Mouse (Mus musculus): ENCODE data around the gene Gm21885. TPM values are rescaled to one million over a fixed set of nuclear protein-coding genes. Genes with fewer than 3 reads are reported as not detected.

Gm21885 gene
- polyA plus RNA-seq, 1 experiment from 2014 or later, result not detected

GRCm38 (mm10) chr11:94269906-94270305, 11.8 kb upstream of the Gm21885 start:
- Histone ChIP-seq H3K9me3 (no peaks in the 10 kb centered on the region), H3K27ac (no peak overlapping the region), H3K4me3 (no peak overlapping the region), H3K36me3 (no peaks in the 10 kb centered on the region), H3K4me1 (peaks cover 25% of the 10 kb centered on the region), H3K4me2 (replicated peaks) (no peak overlapping the region), H3K27me3 (no peaks in the 10 kb centered on the region), H3K9ac (no peak overlapping the region)
- WGBS, result 90% methylated on average over 7 of the region's 7 CpGs
- no peak for ATAC-seq (ENCODE audit: insufficient number of reproducible peaks, insufficient read depth, low FRiP score, low TSS enrichment)

GRCm38 (mm10) chr11:94271015-94271414, 10.7 kb upstream of the Gm21885 start:
- ATAC-seq (ENCODE audit: insufficient number of reproducible peaks, insufficient read depth, low FRiP score, low TSS enrichment), result no peak
- H3K27me3 ChIP-seq, result no peaks in the 10 kb centered on the region
- no peaks in the 10 kb centered on the region for H3K9me3 ChIP-seq
- H3K4me2 ChIP-seq (replicated peaks), result no peak overlapping the region
- peaks cover 18% of the 10 kb centered on the region for H3K4me1 ChIP-seq
- H3K27ac ChIP-seq, result no peak overlapping the region
- no peaks in the 10 kb centered on the region for H3K36me3 ChIP-seq
- H3K9ac ChIP-seq, result no peak overlapping the region
- WGBS, result 89% methylated on average over 2 of the region's 2 CpGs
- H3K4me3 ChIP-seq, result no peak overlapping the region

GRCm38 (mm10) chr11:94272960-94273927, 8.4 kb upstream of the Gm21885 start:
- no peak overlapping the region for H3K27ac ChIP-seq
- WGBS, result 87% methylated on average over 21 of the region's 21 CpGs
- ATAC-seq (ENCODE audit: insufficient number of reproducible peaks, insufficient read depth, low FRiP score, low TSS enrichment), result no peak
- no peaks in the 10 kb centered on the region for H3K9me3 ChIP-seq
- H3K27me3 ChIP-seq, result no peaks in the 10 kb centered on the region
- H3K9ac ChIP-seq, result no peak overlapping the region
- H3K36me3 ChIP-seq, result no peaks in the 10 kb centered on the region
- H3K4me3 ChIP-seq, result no peak overlapping the region
- H3K4me2 ChIP-seq (replicated peaks), result no peak overlapping the region
- H3K4me1 ChIP-seq, result peaks cover 14% of the 10 kb centered on the region

DNA sequence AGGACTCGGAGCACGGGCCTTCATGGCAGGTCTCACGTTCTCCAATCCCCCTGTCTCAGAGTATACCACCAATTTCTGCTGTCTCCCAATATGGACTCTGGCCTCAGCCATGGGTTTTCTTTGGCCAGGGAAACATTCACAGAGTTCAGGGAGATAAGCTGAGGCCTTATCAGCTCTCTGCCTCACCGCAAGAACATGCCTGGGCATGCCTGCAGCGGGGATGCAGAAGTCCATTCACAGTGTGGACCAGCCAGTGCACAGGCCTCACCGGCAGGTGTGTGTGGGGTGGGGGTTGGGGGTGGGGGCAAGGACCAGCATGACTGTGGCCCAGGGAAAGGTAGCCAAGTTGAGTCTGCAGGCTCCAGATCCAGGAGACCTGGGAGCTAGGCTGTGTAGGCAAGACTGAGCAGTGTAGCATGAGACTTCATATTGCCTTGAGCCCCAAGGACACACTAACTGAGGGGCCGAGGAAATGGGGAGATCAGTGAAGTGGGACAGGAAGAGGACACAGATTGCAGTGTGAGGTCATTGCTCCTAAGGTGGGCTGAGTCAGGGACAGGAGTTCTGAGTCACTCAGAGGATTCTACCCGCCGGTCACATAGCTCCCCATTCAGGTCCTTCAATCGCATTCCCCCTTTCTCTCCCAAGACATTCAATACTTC, 7.3 kb upstream of the Gm21885 start:
- 85% methylated on average over 10 of the region's 10 CpGs for WGBS
- Histone ChIP-seq H3K27me3 (no peaks in the 10 kb centered on the region), H3K9ac (no peak overlapping the region), H3K4me1 (peaks cover 8% of the 10 kb centered on the region; the same call in 1 of the 2 replicates), H3K36me3 (no peaks in the 10 kb centered on the region), H3K4me2 (replicated peaks) (no peak overlapping the region), H3K9me3 (no peaks in the 10 kb centered on the region), H3K4me3 (no peak overlapping the region), H3K27ac (no peak overlapping the region)
- ATAC-seq (ENCODE audit: insufficient number of reproducible peaks, insufficient read depth, low FRiP score, low TSS enrichment), result no peak

DNA sequence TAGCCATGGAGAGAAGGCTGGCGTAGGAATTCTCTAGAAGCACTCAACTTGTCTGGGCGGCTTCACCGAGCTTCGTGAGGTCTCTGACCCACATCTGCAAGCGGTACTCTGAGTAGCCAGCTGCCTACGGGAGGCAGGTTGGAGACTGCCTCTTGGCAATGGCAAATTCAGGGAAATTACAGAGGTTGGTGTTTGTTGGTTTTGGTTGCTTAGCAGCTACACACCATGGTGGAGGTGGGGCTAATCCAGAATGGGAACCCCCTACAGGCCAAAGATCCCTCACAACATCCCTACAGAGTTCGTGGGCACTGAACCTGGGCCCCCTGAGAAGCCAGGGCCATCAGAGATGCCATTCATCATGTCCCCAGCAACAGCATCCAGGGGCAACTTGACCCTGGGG, 6.4 kb upstream of the Gm21885 start:
- Histone ChIP-seq H3K9me3 (no peaks in the 10 kb centered on the region), H3K4me1 (peaks cover 8% of the 10 kb centered on the region; the same call in 1 of the 2 replicates), H3K27me3 (no peaks in the 10 kb centered on the region), H3K4me2 (replicated peaks) (no peak overlapping the region), H3K36me3 (no peaks in the 10 kb centered on the region), H3K27ac (no peak overlapping the region), H3K4me3 (no peak overlapping the region), H3K9ac (no peak overlapping the region)
- 78% methylated on average over 7 of the region's 7 CpGs for WGBS
- no peak for ATAC-seq (ENCODE audit: insufficient number of reproducible peaks, insufficient read depth, low FRiP score, low TSS enrichment)

DNA sequence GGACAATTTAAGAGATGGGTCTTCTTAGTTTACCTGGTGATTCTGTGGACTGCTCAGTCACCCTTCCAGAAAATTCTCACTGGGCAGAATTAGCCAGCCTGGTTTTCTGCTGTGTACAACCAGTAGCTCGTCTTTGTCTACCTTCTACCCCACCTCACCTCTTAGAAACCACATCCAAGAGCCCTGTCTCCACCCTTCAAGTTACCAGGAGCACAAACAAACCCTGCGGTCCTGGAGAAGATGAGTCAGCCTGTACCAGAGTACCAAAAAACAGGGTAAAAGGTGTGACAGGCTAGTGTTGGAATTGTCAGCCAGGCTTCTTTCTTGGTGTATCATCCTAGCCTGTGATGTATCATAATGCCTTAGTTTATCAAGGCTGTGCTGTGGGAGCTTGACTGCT, 6.0 kb upstream of the Gm21885 start:
- no peaks in the 10 kb centered on the region for H3K36me3 ChIP-seq
- peaks cover 8% of the 10 kb centered on the region; the same call in 1 of the 2 replicates for H3K4me1 ChIP-seq
- H3K9ac ChIP-seq, result no peak overlapping the region
- ATAC-seq (ENCODE audit: insufficient number of reproducible peaks, insufficient read depth, low FRiP score, low TSS enrichment), result no peak
- H3K27me3 ChIP-seq, result no peaks in the 10 kb centered on the region
- no peak overlapping the region for H3K4me2 ChIP-seq (replicated peaks)
- H3K27ac ChIP-seq, result no peak overlapping the region
- no peaks in the 10 kb centered on the region for H3K9me3 ChIP-seq
- H3K4me3 ChIP-seq, result no peak overlapping the region
- WGBS, result 96% methylated on average over 2 of the region's 2 CpGs

DNA sequence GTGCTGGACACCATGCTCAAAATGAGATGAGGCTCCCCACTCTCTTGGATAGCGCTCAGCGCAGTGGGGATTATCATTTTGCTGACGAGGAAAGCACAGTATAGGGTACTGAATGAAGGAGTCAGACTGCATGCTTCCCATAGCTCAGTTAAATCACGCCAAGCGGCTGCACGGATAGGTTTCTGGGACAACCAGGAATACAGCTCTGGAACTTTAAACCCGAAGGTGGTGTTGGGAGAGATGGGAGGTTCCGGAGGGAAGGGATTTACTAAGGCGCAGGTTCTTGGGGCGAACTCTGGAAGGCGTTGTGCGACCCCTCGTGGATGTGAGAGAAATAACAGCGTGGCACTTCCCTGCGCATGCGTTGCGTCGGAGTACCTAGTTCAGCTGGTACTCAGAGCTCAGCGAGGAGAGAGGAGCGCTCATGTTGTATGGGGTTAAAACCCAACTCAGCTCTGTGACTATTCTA, 4.8 kb upstream of the Gm21885 start:
- Histone ChIP-seq H3K9me3 (no peaks in the 10 kb centered on the region), H3K27me3 (no peaks in the 10 kb centered on the region), H3K4me2 (replicated peaks) (peak overlapping the region; percentile 45), H3K4me1 (peaks cover 8% of the 10 kb centered on the region; the same call in 1 of the 2 replicates), H3K4me3 (peak overlapping the region; percentile 17; the same call in 1 of the 2 replicates), H3K27ac (no peak overlapping the region), H3K9ac (0 out of 2 replicates have a peak overlapping the region, but pooled peaks have one; percentile 0), H3K36me3 (no peaks in the 10 kb centered on the region)
- peak; percentile 16 for ATAC-seq (ENCODE audit: insufficient number of reproducible peaks, insufficient read depth, low FRiP score, low TSS enrichment)
- 8% methylated on average over 20 of the region's 20 CpGs for WGBS

DNA sequence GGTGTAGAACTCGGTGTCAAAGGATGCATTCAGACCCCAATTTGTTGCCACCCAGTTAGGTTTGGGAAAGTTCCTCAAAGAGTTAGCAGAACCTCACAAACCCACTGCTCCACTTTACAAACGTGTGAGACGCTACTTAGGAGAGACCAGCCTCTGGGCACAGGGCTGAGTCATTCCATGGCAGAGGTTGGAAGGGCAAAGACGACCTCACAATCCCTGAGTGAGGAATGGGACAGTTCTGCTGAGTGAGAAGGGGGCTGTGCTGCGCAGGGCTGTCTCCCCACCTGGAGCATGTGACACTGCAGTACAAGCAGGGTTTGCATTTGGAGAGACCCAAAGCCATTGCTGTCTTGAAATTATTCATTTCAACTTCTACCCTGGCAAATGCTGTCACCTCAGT, 618 bp downstream of the Gm21885 start:
- Histone ChIP-seq H3K4me1 (no peaks in the 10 kb centered on the region), H3K36me3 (peaks cover 25% of the 10 kb centered on the region), H3K27ac (no peak overlapping the region), H3K27me3 (no peaks in the 10 kb centered on the region), H3K4me2 (replicated peaks) (no peak overlapping the region), H3K9me3 (no peaks in the 10 kb centered on the region), H3K4me3 (no peak overlapping the region), H3K9ac (no peak overlapping the region)
- ATAC-seq (ENCODE audit: insufficient number of reproducible peaks, insufficient read depth, low FRiP score, low TSS enrichment), result no peak
- 68% methylated on average over 5 of the region's 5 CpGs for WGBS

GRCm38 (mm10) chr11:94283536-94284099, 1.9 kb downstream of the Gm21885 start:
- WGBS, result 94% methylated on average over 6 of the region's 6 CpGs

DNA sequence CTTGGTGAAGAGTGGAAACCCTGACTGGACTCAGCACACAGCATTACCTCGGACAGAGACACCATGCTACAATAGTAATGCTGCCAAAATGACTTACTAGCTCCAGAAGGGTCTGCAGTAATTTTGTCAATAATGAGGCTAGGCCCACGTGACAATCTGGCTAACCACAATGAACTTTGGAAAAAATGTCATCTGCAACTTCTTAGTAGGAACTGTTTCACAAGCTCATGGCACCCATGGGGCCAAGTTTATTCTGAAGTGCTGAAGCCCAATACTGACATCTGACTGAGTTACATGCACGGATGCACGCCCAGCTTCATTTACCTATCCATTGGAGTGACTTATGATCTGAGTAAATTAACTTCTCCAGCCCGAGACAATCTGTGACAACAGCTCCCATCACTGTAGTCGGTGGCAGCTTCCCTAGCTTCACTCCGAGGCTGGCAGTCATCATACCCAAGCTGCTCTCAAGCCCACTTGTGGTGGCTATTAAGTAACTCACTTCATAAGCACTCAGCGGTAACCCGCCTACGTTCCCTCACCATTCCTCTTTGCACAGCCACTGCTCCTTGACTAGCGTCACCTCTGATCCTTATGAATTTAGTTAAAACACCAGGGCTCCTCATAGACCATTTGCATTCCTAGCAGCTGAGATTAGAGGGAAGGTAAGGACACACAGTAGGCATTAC, 4.4 kb downstream of the Gm21885 start:
- H3K4me3 ChIP-seq, result no peak overlapping the region
- no peaks in the 10 kb centered on the region for H3K4me1 ChIP-seq
- H3K9me3 ChIP-seq, result no peaks in the 10 kb centered on the region
- no peak overlapping the region for H3K27ac ChIP-seq
- no peak overlapping the region for H3K9ac ChIP-seq
- ATAC-seq (ENCODE audit: insufficient number of reproducible peaks, insufficient read depth, low FRiP score, low TSS enrichment), result no peak
- H3K4me2 ChIP-seq (replicated peaks), result no peak overlapping the region
- no peaks in the 10 kb centered on the region for H3K27me3 ChIP-seq
- 92% methylated on average over 11 of the region's 11 CpGs for WGBS
- peaks cover 59% of the 10 kb centered on the region for H3K36me3 ChIP-seq

More at GRCm38 (mm10) chr11:94283536-94284099, 1.9 kb downstream of the Gm21885 start:
- Histone ChIP-seq H3K36me3 (peaks cover 35% of the 10 kb centered on the region), H3K4me1 (no peaks in the 10 kb centered on the region), H3K9me3 (no peaks in the 10 kb centered on the region), H3K9ac (no peak overlapping the region), H3K27ac (no peak overlapping the region), H3K27me3 (no peaks in the 10 kb centered on the region), H3K4me3 (no peak overlapping the region), H3K4me2 (replicated peaks) (no peak overlapping the region)
- no peak for ATAC-seq (ENCODE audit: insufficient number of reproducible peaks, insufficient read depth, low FRiP score, low TSS enrichment)

- peaks cover 67% of the 10 kb centered on the region for H3K36me3 ChIP-seq
- no peak for ATAC-seq (ENCODE audit: insufficient number of reproducible peaks, insufficient read depth, low FRiP score, low TSS enrichment)
Observed at GRCm38 (mm10) chr11:94287105-94287504, 5.4 kb downstream of the Gm21885 start.

More at GRCm38 (mm10) chr11:94287105-94287504, 5.4 kb downstream of the Gm21885 start:
- no peaks in the 10 kb centered on the region for H3K9me3 ChIP-seq
- no peaks in the 10 kb centered on the region for H3K27me3 ChIP-seq
- no peak overlapping the region for H3K27ac ChIP-seq
- no peak overlapping the region for H3K4me3 ChIP-seq
- 94% methylated on average over 5 of the region's 5 CpGs for WGBS
- H3K9ac ChIP-seq, result no peak overlapping the region
- no peaks in the 10 kb centered on the region for H3K4me1 ChIP-seq
- H3K4me2 ChIP-seq (replicated peaks), result no peak overlapping the region
